ENCODE assay signal across 9 mouse cellular contexts in genomic region chr11:32383341-32384134, GRCm38 (mm10). TPM values are rescaled to one million over a fixed set of nuclear protein-coding genes. Genes with fewer than 3 reads are reported as not detected.
DNase-seq lines count a peak whose midpoint lies in the region; ATAC-seq lines count a peak whose summit lies in the region.
"Had no signal": no experiment of that assay in that cellular context is flagged by ENCODE, and none has a peak within 500 bp of the region (broad histone marks: within the 10 kb centered on the region; RNA-seq: fewer than 3 reads in every experiment).

No protein-coding gene starts in this region.

- H3K9me3 ChIP-seq in hindbrain, embryonic 13.5 days: no peaks in the 10 kb centered on the region
- no peaks in the 10 kb centered on the region for H3K9me3 ChIP-seq in limb, embryonic 11.5 days (ENCODE audit: control insufficient read depth, low read length)
- no peaks in the 10 kb centered on the region for H3K9me3 ChIP-seq in neural tube, embryonic 11.5 days (ENCODE audit: control insufficient read depth, low read length)

- peaks cover 23% of the 10 kb centered on the region for H3K4me1 ChIP-seq in hindbrain, embryonic 13.5 days (replicated peaks)
- no peaks in the 10 kb centered on the region for H3K4me1 ChIP-seq in limb, embryonic 11.5 days (ENCODE audit: control insufficient read depth, insufficient read depth, low read length)
- H3K4me1 ChIP-seq in neural tube, embryonic 11.5 days (ENCODE audit: control insufficient read depth, insufficient read depth, low read length): peaks cover 12% of the 10 kb centered on the region

- peak; percentile 47 for DNase-seq in adrenal gland, adult 2 months
- no peak for DNase-seq in adrenal gland, postnatal 4 days (ENCODE audit: low spot score in 2 of 2)
- DNase-seq in adipocyte (ENCODE audit: low spot score): peak; percentile 87
- DNase-seq in gastrocnemius, adult 18-20 months (ENCODE audit: low spot score): peak; percentile 76
- DNase-seq in limb, embryonic 11.5 days (ENCODE audit: low spot score): no peak
- peak; percentile 59 for DNase-seq in neural tube, embryonic 11.5 days (ENCODE audit: low spot score)
- no peak for DNase-seq in MN1 (ENCODE audit: low spot score)

- no peak overlapping the region for H3K4me2 ChIP-seq in hindbrain, embryonic 13.5 days
- no peak overlapping the region for H3K4me2 ChIP-seq in limb, embryonic 11.5 days (ENCODE audit: low read depth, severe bottlenecking)
- no peak overlapping the region for H3K4me2 ChIP-seq in neural tube, embryonic 11.5 days (ENCODE audit: low read depth)

- H3K36me3 ChIP-seq in hindbrain, embryonic 13.5 days: peaks cover 45% of the 10 kb centered on the region
- H3K36me3 ChIP-seq in limb, embryonic 11.5 days (ENCODE audit: control insufficient read depth, insufficient read depth, low read length): no peaks in the 10 kb centered on the region
- H3K36me3 ChIP-seq in neural tube, embryonic 11.5 days (ENCODE audit: control insufficient read depth, insufficient read depth, low read length): no peaks in the 10 kb centered on the region

- no peak overlapping the region for H3K9ac ChIP-seq in hindbrain, embryonic 13.5 days
- no peak overlapping the region for H3K9ac ChIP-seq in limb, embryonic 11.5 days (ENCODE audit: low read length)
- H3K9ac ChIP-seq in neural tube, embryonic 11.5 days (ENCODE audit: low read length): peak overlapping the region; percentile 27

- H3K27me3 ChIP-seq in hindbrain, embryonic 13.5 days: no peaks in the 10 kb centered on the region
- no peaks in the 10 kb centered on the region for H3K27me3 ChIP-seq in limb, embryonic 11.5 days (ENCODE audit: control insufficient read depth, insufficient read depth, low read length)
- no peaks in the 10 kb centered on the region for H3K27me3 ChIP-seq in neural tube, embryonic 11.5 days (ENCODE audit: control insufficient read depth, insufficient read depth, low read length)

- H3K27ac ChIP-seq in hindbrain, embryonic 13.5 days: peak overlapping the region; percentile 81
- peak overlapping the region; percentile 60 for H3K27ac ChIP-seq in limb, embryonic 11.5 days (replicated peaks; ENCODE audit: low read depth, low read length)
- peak overlapping the region; percentile 80 for H3K27ac ChIP-seq in neural tube, embryonic 11.5 days (ENCODE audit: low read depth, low read length)

- 4% methylated on average over 10 of the region's 10 CpGs for WGBS in hindbrain, embryonic 13.5 days
- 55% methylated on average over 10 of the region's 10 CpGs for WGBS in limb, embryonic 11.5 days
- 14% methylated on average over 9 of the region's 10 CpGs for WGBS in neural tube, embryonic 11.5 days

- H3K4me3 ChIP-seq in hindbrain, embryonic 13.5 days: no peak overlapping the region
- no peak overlapping the region for H3K4me3 ChIP-seq in limb, embryonic 11.5 days (ENCODE audit: low read depth, low read length)
- H3K4me3 ChIP-seq in neural tube, embryonic 11.5 days (ENCODE audit: low read depth, low read length): no peak overlapping the region
- H3K4me3 ChIP-seq: erythroblast, embryonic 14.5 days had no signal

- peak; percentile 82 for ATAC-seq in hindbrain, embryonic 13.5 days (ENCODE audit: low FRiP score)
- ATAC-seq in limb, embryonic 11.5 days (ENCODE audit: insufficient number of reproducible peaks, low FRiP score, low TSS enrichment, low read depth): no peak
- ATAC-seq in neural tube, embryonic 11.5 days (ENCODE audit: insufficient read depth, low FRiP score, low TSS enrichment): peak; percentile 74

RNA-seq across cellular contexts. Expression of gene Sh3pxd2b, which starts 35.9 kb away (rescaled TPM):
- 1 to 10 TPM; 5.2 to 7.4 TPM for total RNA-seq in adrenal gland, adult 2 months (2021)
- polyA plus RNA-seq in adrenal gland, adult 2 months (2012; rRNA removed): 3.0 and 3.4 TPM in 2 replicates
- 10 to 100 TPM; 23.4 to 29.2 TPM for total RNA-seq in adrenal gland, postnatal 4 days (2021)
- total RNA-seq in gastrocnemius, adult 18-20 months (2021): 1 to 10 TPM; 4.2 to 4.6 TPM
- polyA plus RNA-seq in hindbrain, embryonic 13.5 days (2015; fragmentation: Nextera tagmentation; extraction: Ambion mirVana): 21.3 and 23.1 TPM in 2 replicates
- 25.5 and 27.8 TPM in 2 replicates for polyA plus RNA-seq in limb, embryonic 11.5 days (2014; fragmentation: Nextera tagmentation; extraction: Ambion mirVana)
- polyA plus RNA-seq in neural tube, embryonic 11.5 days (2014; fragmentation: Nextera tagmentation; extraction: Ambion mirVana): 23.7 TPM in 2 replicates

Comparison
In these comparisons a context has a peak if more than half of its experiments do, and no peak if none do; other contexts are left out.
1. DNase-seq: peak in adrenal gland, adult 2 months (single experiment), adipocyte (single experiment), gastrocnemius, adult 18-20 months (single experiment) and neural tube, embryonic 11.5 days (single experiment); none in adrenal gland, postnatal 4 days (0 of 2), limb, embryonic 11.5 days (single experiment) and MN1 (single experiment).
2. Peak in every context shown above with its lines, with median percentiles within 50 percentile points of each other: H3K27ac ChIP-seq.